Mouse (Mus musculus): ENCODE measurements around the gene Fut2. TPM values are rescaled to one million over a fixed set of nuclear protein-coding genes. Genes with fewer than 3 reads are reported as not detected.
A peak's percentile ranks its signal among the peaks of the same experiment; 100 is the strongest.
"Not testable (repeated sequence)": the region's sequence is repeated elsewhere in the genome, so short reads cannot be mapped to it uniquely, and the experiment has no call there.

Fut2 gene
- polyA plus RNA-seq, 1 experiment, result not detected

DNA sequence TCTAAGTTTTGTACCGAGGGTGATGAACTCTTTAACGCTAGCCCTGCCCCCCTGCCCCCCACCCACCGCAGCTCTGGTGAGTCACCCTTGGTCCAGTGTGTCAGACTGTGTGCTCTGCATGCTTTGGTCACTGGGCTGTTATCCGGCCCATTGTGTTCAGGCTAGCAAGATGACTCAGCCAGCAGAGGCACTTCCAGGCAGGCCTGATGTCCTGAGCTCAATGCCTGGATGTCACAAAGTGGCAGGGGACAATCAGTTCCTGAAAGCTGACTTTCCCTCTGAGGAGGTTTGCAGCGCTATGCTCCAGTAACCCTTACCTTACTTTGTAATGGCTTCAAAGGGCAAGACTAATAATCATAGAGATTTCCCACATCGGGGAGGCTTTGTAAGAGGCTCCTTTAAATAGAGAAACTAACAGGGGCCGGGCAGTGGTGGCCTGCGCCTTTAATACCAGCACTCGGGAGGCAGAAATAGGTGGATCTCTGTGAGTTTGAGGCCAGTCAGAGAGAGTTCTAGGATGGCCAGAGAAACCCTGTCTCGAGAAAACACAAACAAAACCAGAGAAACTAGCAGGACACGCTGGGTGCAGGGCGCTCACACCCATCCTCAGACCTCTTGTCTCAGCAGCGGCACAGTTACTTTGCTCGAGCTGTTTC, 13.9 kb upstream of the Fut2 start:
- no peaks in the 10 kb centered on the region for H3K9me3 ChIP-seq
- peak overlapping the region; percentile 33 for H3K4me3 ChIP-seq (replicated peaks)
- peaks cover 44% of the 10 kb centered on the region for H3K27me3 ChIP-seq (replicated peaks)
- H3K4me1 ChIP-seq, result peaks cover 75% of the 10 kb centered on the region
- no peak for TF ChIP-seq GATA1 (IDR thresholded peaks at IDR 0.05; ENCODE audit: borderline replicate concordance, low read length)
- TF ChIP-seq FLI1 (IDR thresholded peaks at IDR 0.05; ENCODE audit: low read length), result no peak
- H3K36me3 ChIP-seq (replicated peaks; ENCODE audit: low read length), result no peaks in the 10 kb centered on the region

GRCm38 (mm10) chr7:45678513-45678912, 12.3 kb upstream of the Fut2 start:
- TF ChIP-seq GATA1 (IDR thresholded peaks at IDR 0.05; ENCODE audit: borderline replicate concordance, low read length) (no peak), FLI1 (IDR thresholded peaks at IDR 0.05; ENCODE audit: low read length) (no peak)
- H3K9me3 ChIP-seq, result no peaks in the 10 kb centered on the region
- H3K36me3 ChIP-seq (replicated peaks; ENCODE audit: low read length), result no peaks in the 10 kb centered on the region
- peaks cover 69% of the 10 kb centered on the region for H3K4me1 ChIP-seq
- H3K4me3 ChIP-seq (replicated peaks), result peak overlapping the region; percentile 66
- peaks cover 44% of the 10 kb centered on the region for H3K27me3 ChIP-seq (replicated peaks)

- H3K27me3 ChIP-seq (replicated peaks), result peaks cover 50% of the 10 kb centered on the region
- H3K9me3 ChIP-seq, result no peaks in the 10 kb centered on the region
- no peaks in the 10 kb centered on the region for H3K36me3 ChIP-seq (replicated peaks; ENCODE audit: low read length)
- peaks cover 61% of the 10 kb centered on the region for H3K4me1 ChIP-seq
- TF ChIP-seq FLI1 (IDR thresholded peaks at IDR 0.05; ENCODE audit: low read length) (no peak), GATA1 (IDR thresholded peaks at IDR 0.05; ENCODE audit: borderline replicate concordance, low read length) (no peak)
- H3K4me3 ChIP-seq (replicated peaks), result peak overlapping the region; percentile 66
Observed at GRCm38 (mm10) chr7:45677627-45678295, 11.6 kb upstream of the Fut2 start.

- Histone ChIP-seq H3K4me1 (peaks cover 6% of the 10 kb centered on the region), H3K9me3 (peaks cover 4% of the 10 kb centered on the region), H3K27me3 (replicated peaks) (peaks cover 50% of the 10 kb centered on the region), H3K4me3 (replicated peaks) (no peak overlapping the region), H3K36me3 (replicated peaks; ENCODE audit: low read length) (no peaks in the 10 kb centered on the region)
- TF ChIP-seq FLI1 (IDR thresholded peaks at IDR 0.05; ENCODE audit: low read length) (no peak), GATA1 (IDR thresholded peaks at IDR 0.05; ENCODE audit: borderline replicate concordance, low read length) (no peak)
Observed at GRCm38 (mm10) chr7:45668921-45669320, 2.7 kb upstream of the Fut2 start.

- H3K27me3 ChIP-seq (replicated peaks), result peaks cover 42% of the 10 kb centered on the region
- H3K4me3 ChIP-seq (replicated peaks), result no peak overlapping the region
- peaks cover 4% of the 10 kb centered on the region for H3K9me3 ChIP-seq
- no peaks in the 10 kb centered on the region for H3K36me3 ChIP-seq (replicated peaks; ENCODE audit: low read length)
- H3K4me1 ChIP-seq, result peaks cover 16% of the 10 kb centered on the region
- no peak for TF ChIP-seq FLI1 (IDR thresholded peaks at IDR 0.05; ENCODE audit: low read length)
- TF ChIP-seq GATA1 (IDR thresholded peaks at IDR 0.05; ENCODE audit: borderline replicate concordance, low read length), result no peak
Observed at GRCm38 (mm10) chr7:45667761-45668160, 1.6 kb upstream of the Fut2 start.

- Histone ChIP-seq H3K4me3 (replicated peaks) (no peak overlapping the region), H3K27me3 (replicated peaks) (peaks cover 29% of the 10 kb centered on the region), H3K9me3 (no peaks in the 10 kb centered on the region), H3K36me3 (replicated peaks; ENCODE audit: low read length) (no peaks in the 10 kb centered on the region), H3K4me1 (peaks cover 16% of the 10 kb centered on the region)
- TF ChIP-seq GATA1 (IDR thresholded peaks at IDR 0.05; ENCODE audit: borderline replicate concordance, low read length) (no peak), FLI1 (IDR thresholded peaks at IDR 0.05; ENCODE audit: low read length) (no peak)
Observed at GRCm38 (mm10) chr7:45665303-45666138, 673 bp downstream of the Fut2 start.

GRCm38 (mm10) chr7:45661702-45662101, 4.5 kb downstream of the Fut2 start:
- not testable (repeated sequence) for H3K9me3 ChIP-seq; H3K36me3 ChIP-seq (replicated peaks; ENCODE audit: low read length); H3K4me3 ChIP-seq (replicated peaks)
- H3K27me3 ChIP-seq (replicated peaks), result peaks cover 33% of the 10 kb centered on the region
- H3K4me1 ChIP-seq, result peaks cover 16% of the 10 kb centered on the region

- H3K4me1 ChIP-seq, result peaks cover 16% of the 10 kb centered on the region
- no peaks in the 10 kb centered on the region for H3K36me3 ChIP-seq (replicated peaks; ENCODE audit: low read length)
- no peak overlapping the region for H3K4me3 ChIP-seq (replicated peaks)
- peaks cover 30% of the 10 kb centered on the region for H3K27me3 ChIP-seq (replicated peaks)
- TF ChIP-seq GATA1 (IDR thresholded peaks at IDR 0.05; ENCODE audit: borderline replicate concordance, low read length) (no peak), FLI1 (IDR thresholded peaks at IDR 0.05; ENCODE audit: low read length) (no peak)
- H3K9me3 ChIP-seq, result peaks cover 9% of the 10 kb centered on the region
Observed at GRCm38 (mm10) chr7:45660746-45661478, 5.3 kb downstream of the Fut2 start.

DNA sequence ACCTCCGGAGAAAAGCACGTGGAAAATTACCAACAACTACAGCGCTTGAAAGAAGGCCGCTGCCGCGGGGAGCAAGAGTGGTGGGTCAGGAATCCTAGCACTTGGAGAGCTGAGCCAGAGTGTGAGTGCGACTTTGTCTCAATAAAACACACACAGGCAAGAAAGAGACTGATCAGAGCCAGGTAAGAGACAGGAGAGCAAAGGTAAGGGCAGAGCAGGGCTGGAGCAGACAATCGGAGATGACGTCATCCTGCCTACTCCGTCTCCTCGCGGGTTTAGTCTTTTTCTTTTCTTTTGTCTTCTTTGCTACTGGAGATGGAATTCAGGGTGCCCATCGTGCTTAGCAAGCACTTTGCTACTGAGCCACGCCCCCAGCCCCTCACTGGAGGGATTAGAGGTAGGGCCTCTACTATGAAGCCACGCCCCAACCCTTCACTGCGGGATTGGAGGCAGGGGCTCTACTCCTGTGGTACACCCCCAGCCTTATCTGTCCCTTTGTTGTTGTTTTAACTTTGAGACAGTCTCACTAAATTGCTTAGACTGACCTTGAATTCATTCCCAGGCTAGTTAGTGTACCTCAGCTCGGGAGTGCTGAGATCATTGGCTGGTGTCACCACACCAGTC, 11.7 kb downstream of the Fut2 start:
- H3K4me1 ChIP-seq, result peaks cover 5% of the 10 kb centered on the region; the same call in 1 of the 2 replicates
- no peaks in the 10 kb centered on the region for H3K36me3 ChIP-seq (replicated peaks; ENCODE audit: low read length)
- no peak overlapping the region for H3K4me3 ChIP-seq (replicated peaks)
- peaks cover 28% of the 10 kb centered on the region for H3K27me3 ChIP-seq (replicated peaks)
- peaks cover 9% of the 10 kb centered on the region for H3K9me3 ChIP-seq
- no peak for TF ChIP-seq FLI1 (IDR thresholded peaks at IDR 0.05; ENCODE audit: low read length)
- TF ChIP-seq GATA1 (IDR thresholded peaks at IDR 0.05; ENCODE audit: borderline replicate concordance, low read length), result no peak

- H3K27me3 ChIP-seq (replicated peaks), result peaks cover 45% of the 10 kb centered on the region
- H3K4me1 ChIP-seq, result peaks cover 11% of the 10 kb centered on the region; the same call in 1 of the 2 replicates
- H3K36me3 ChIP-seq (replicated peaks; ENCODE audit: low read length); H3K4me3 ChIP-seq (replicated peaks); H3K9me3 ChIP-seq: not testable (repeated sequence)
Observed at GRCm38 (mm10) chr7:45650484-45650883, 15.7 kb downstream of the Fut2 start.
